In genomic region chr3:97915081-97915480, GRCm38 (mm10) we compare ENCODE assay signal across 12 mouse cellular contexts. TPM values are rescaled to one million over a fixed set of nuclear protein-coding genes. Genes with fewer than 3 reads are reported as not detected.
DNase-seq lines count a peak whose midpoint lies in the region; ATAC-seq and TF ChIP-seq lines count a peak whose summit lies in the region.
"Had no signal": no experiment of that assay in that cellular context is flagged by ENCODE, and none has a peak within 500 bp of the region (broad histone marks: within the 10 kb centered on the region; RNA-seq: fewer than 3 reads in every experiment).

No protein-coding gene starts in this region.

- no peak for DNase-seq in liver, embryonic 14.5 days (ENCODE audit: low read depth in 3 of 3, low spot score in 3 of 3)
- peak; percentile 21 for DNase-seq in A20 (ENCODE audit: low read depth, low spot score)
- DNase-seq in adipocyte (ENCODE audit: low spot score): peak; percentile 22
- no peak for DNase-seq in adrenal gland, postnatal 10 days
- DNase-seq: lung, postnatal 14 days had no signal

- H3K36me3 ChIP-seq in forebrain, embryonic 15.5 days: peaks cover 35% of the 10 kb centered on the region
- H3K36me3 ChIP-seq in forebrain, embryonic 16.5 days (ENCODE audit: control insufficient read depth, insufficient read depth): no peaks in the 10 kb centered on the region
- peaks cover 17% of the 10 kb centered on the region for H3K36me3 ChIP-seq in liver, embryonic 14.5 days (replicated peaks; ENCODE audit: control insufficient read depth, insufficient read depth, low read depth)
- H3K36me3 ChIP-seq in liver, embryonic 12.5 days: peaks cover 74% of the 10 kb centered on the region

- H3K4me1 ChIP-seq in forebrain, embryonic 15.5 days: no peaks in the 10 kb centered on the region
- no peaks in the 10 kb centered on the region for H3K4me1 ChIP-seq in forebrain, embryonic 16.5 days (replicated peaks; ENCODE audit: control insufficient read depth, insufficient read depth, low read length)
- no peaks in the 10 kb centered on the region for H3K4me1 ChIP-seq in liver, embryonic 14.5 days (replicated peaks; ENCODE audit: control insufficient read depth in 2 of 2, insufficient read depth in 2 of 2, low read length in 1 of 2)
- H3K4me1 ChIP-seq in liver, embryonic 12.5 days: no peaks in the 10 kb centered on the region
- H3K4me1 ChIP-seq: forebrain, embryonic 13.5 days; kidney, embryonic 15.5 days; limb, embryonic 12.5 days had no signal

- 0 out of 2 replicates have a peak, but pooled peaks have one; percentile 32 for ATAC-seq in forebrain, embryonic 15.5 days (replicated peaks)
- no peak for ATAC-seq in forebrain, embryonic 16.5 days
- ATAC-seq in liver, embryonic 14.5 days (ENCODE audit: insufficient read depth): no peak
- ATAC-seq in liver, embryonic 12.5 days: no peak
- no peak; the same call in 1 of the 2 replicates for ATAC-seq in granulocyte monocyte progenitor cell, adult 5-6 weeks (replicated peaks; ENCODE audit: poor library complexity, severe bottlenecking)
- ATAC-seq: forebrain, embryonic 13.5 days had no signal

- peak; percentile 45 for TF ChIP-seq CTCF in liver, embryonic 14.5 days (IDR thresholded peaks at IDR 0.05; ENCODE audit: low read depth)

- no peak overlapping the region for H3K4me3 ChIP-seq in forebrain, embryonic 15.5 days
- H3K4me3 ChIP-seq in forebrain, embryonic 16.5 days (replicated peaks; ENCODE audit: low read length): no peak overlapping the region
- no peak overlapping the region for H3K4me3 ChIP-seq in liver, embryonic 14.5 days (ENCODE audit: insufficient read depth in 1 of 2, low read depth in 2 of 2, low read length in 2 of 2)
- H3K4me3 ChIP-seq in liver, embryonic 12.5 days: no peak overlapping the region
- H3K4me3 ChIP-seq: forebrain, embryonic 13.5 days; kidney, embryonic 15.5 days; limb, embryonic 12.5 days had no signal

- no peak overlapping the region for H3K27ac ChIP-seq in forebrain, embryonic 15.5 days (replicated peaks)
- no peak overlapping the region for H3K27ac ChIP-seq in forebrain, embryonic 16.5 days (ENCODE audit: low read length)
- no peak overlapping the region for H3K27ac ChIP-seq in liver, embryonic 14.5 days
- no peak overlapping the region for H3K27ac ChIP-seq in liver, embryonic 12.5 days
- H3K27ac ChIP-seq: forebrain, embryonic 13.5 days; kidney, embryonic 15.5 days; limb, embryonic 12.5 days had no signal

- WGBS in forebrain, embryonic 15.5 days: 79% methylated on average over 4 of the region's 4 CpGs
- 76% methylated on average over 4 of the region's 4 CpGs for WGBS in forebrain, embryonic 16.5 days
- 66% methylated on average over 4 of the region's 4 CpGs for WGBS in liver, embryonic 14.5 days (ENCODE audit: insufficient replicate concordance)
- WGBS in liver, embryonic 12.5 days (ENCODE audit: insufficient replicate concordance): 77% methylated on average over 4 of the region's 4 CpGs

- no peak for TF ChIP-seq EP300 in liver, embryonic 14.5 days (IDR thresholded peaks at IDR 0.05; ENCODE audit: low read depth)

- H3K9ac ChIP-seq in forebrain, embryonic 15.5 days (replicated peaks): no peak overlapping the region
- no peak overlapping the region for H3K9ac ChIP-seq in forebrain, embryonic 16.5 days (replicated peaks; ENCODE audit: low read depth, low read length)
- H3K9ac ChIP-seq in liver, embryonic 14.5 days (replicated peaks): no peak overlapping the region
- no peak overlapping the region for H3K9ac ChIP-seq in liver, embryonic 12.5 days
- H3K9ac ChIP-seq: forebrain, embryonic 13.5 days; kidney, embryonic 15.5 days; limb, embryonic 12.5 days had no signal

- no peak overlapping the region for H3K4me2 ChIP-seq in forebrain, embryonic 15.5 days (replicated peaks)
- H3K4me2 ChIP-seq in forebrain, embryonic 16.5 days (ENCODE audit: low read length): no peak overlapping the region
- no peak overlapping the region for H3K4me2 ChIP-seq in liver, embryonic 14.5 days (ENCODE audit: low read depth)
- no peak overlapping the region for H3K4me2 ChIP-seq in liver, embryonic 12.5 days
- H3K4me2 ChIP-seq: forebrain, embryonic 13.5 days; kidney, embryonic 15.5 days; limb, embryonic 12.5 days had no signal

- H3K27me3 ChIP-seq in forebrain, embryonic 15.5 days: no peaks in the 10 kb centered on the region
- no peaks in the 10 kb centered on the region for H3K27me3 ChIP-seq in forebrain, embryonic 16.5 days (replicated peaks; ENCODE audit: control insufficient read depth, insufficient read depth, low read length)
- H3K27me3 ChIP-seq in liver, embryonic 14.5 days (ENCODE audit: control insufficient read depth, insufficient read depth, low read length): no peaks in the 10 kb centered on the region
- H3K27me3 ChIP-seq in liver, embryonic 12.5 days (replicated peaks): no peaks in the 10 kb centered on the region
- H3K27me3 ChIP-seq: forebrain, embryonic 13.5 days; kidney, embryonic 15.5 days; limb, embryonic 12.5 days had no signal

- no peaks in the 10 kb centered on the region for H3K9me3 ChIP-seq in forebrain, embryonic 15.5 days
- no peaks in the 10 kb centered on the region for H3K9me3 ChIP-seq in forebrain, embryonic 16.5 days (ENCODE audit: control insufficient read depth, low read length)
- H3K9me3 ChIP-seq in liver, embryonic 14.5 days (ENCODE audit: control insufficient read depth, low read length): no peaks in the 10 kb centered on the region
- H3K9me3 ChIP-seq in liver, embryonic 12.5 days (replicated peaks): no peaks in the 10 kb centered on the region
- H3K9me3 ChIP-seq: forebrain, embryonic 13.5 days; kidney, embryonic 15.5 days; limb, embryonic 12.5 days had no signal

RNA-seq across cellular contexts. Expression of gene Sec22b, which starts 14.1 kb away (rescaled TPM):
- polyA plus RNA-seq in forebrain, embryonic 15.5 days (2015; fragmentation: Nextera tagmentation; extraction: Ambion mirVana): 104 and 108 TPM in 2 replicates
- polyA plus RNA-seq in forebrain, embryonic 16.5 days (2015; fragmentation: Nextera tagmentation; extraction: Ambion mirVana): 108 and 110 TPM in 2 replicates
- polyA plus RNA-seq in liver, embryonic 14.5 days (2012; rRNA removed): 16.9 and 22.6 TPM in 2 replicates
- polyA plus RNA-seq in liver, embryonic 14.5 days (2014; fragmentation: Nextera tagmentation; extraction: Ambion mirVana): 57.7 and 63.5 TPM in 2 replicates
- 67.1 and 69.2 TPM in 2 replicates for polyA plus RNA-seq in liver, embryonic 12.5 days (2016; fragmentation: Nextera tagmentation; extraction: Ambion mirVana)
- 10 to 100 TPM; 78.5 to 85.2 TPM for total RNA-seq in adrenal gland, postnatal 10 days (2021)
- total RNA-seq in granulocyte monocyte progenitor cell, adult 5-6 weeks (2014; fragmentation: Nextera tagmentation): 71.1 and 89.5 TPM in 2 replicates
- total RNA-seq in granulocyte monocyte progenitor cell, adult 5-6 weeks (2017): 83.2 and 100 TPM in 2 replicates

RNA-seq across cellular contexts. Expression of gene Pde4dip, which starts 26.6 kb away (rescaled TPM):
- 67.6 and 73.1 TPM in 2 replicates for polyA plus RNA-seq in forebrain, embryonic 15.5 days (2015; fragmentation: Nextera tagmentation; extraction: Ambion mirVana)
- polyA plus RNA-seq in forebrain, embryonic 16.5 days (2015; fragmentation: Nextera tagmentation; extraction: Ambion mirVana): 82.1 and 83.9 TPM in 2 replicates
- polyA plus RNA-seq in liver, embryonic 14.5 days (2012; rRNA removed): 2.3 and 4.0 TPM in 2 replicates
- 5.8 and 6.7 TPM in 2 replicates for polyA plus RNA-seq in liver, embryonic 14.5 days (2014; fragmentation: Nextera tagmentation; extraction: Ambion mirVana)
- 8.9 and 9.9 TPM in 2 replicates for polyA plus RNA-seq in liver, embryonic 12.5 days (2016; fragmentation: Nextera tagmentation; extraction: Ambion mirVana)
- total RNA-seq in adrenal gland, postnatal 10 days (2021): 100 to 1,000 TPM in 1 of 2 experiments, 10 to 100 TPM in 1; 79.3 to 173 TPM
- total RNA-seq in granulocyte monocyte progenitor cell, adult 5-6 weeks (2014; fragmentation: Nextera tagmentation): 5.0 and 8.1 TPM in 2 replicates
- total RNA-seq in granulocyte monocyte progenitor cell, adult 5-6 weeks (2017): 7.5 and 9.7 TPM in 2 replicates

Comparison
In these comparisons a context has a peak if more than half of its experiments do, and no peak if none do; other contexts are left out.
1. DNase-seq: peak in A20 (single experiment) and adipocyte (single experiment); none in liver, embryonic 14.5 days (0 of 3) and adrenal gland, postnatal 10 days (single experiment).